Mouse (Mus musculus) ovary, postnatal 14 days (tissue): ENCODE results near the gene Foxp1.

Source experiments
- DNase-seq: peaks from one replicate; pipeline ENCODE4 v3.0.0; 2022; ENCODE audit warnings: low spot score

Gene Foxp1

GRCm38 (mm10) chr6:98991900-98992771, 530.4 kb downstream of the Foxp1 start:
- DNase-seq, result no peak

- no peak for DNase-seq
These were observed 534.9 kb downstream of the Foxp1 start for GRCm38 (mm10) chr6:98987533-98988169.

- DNase-seq, result no peak
These were observed 537.1 kb downstream of the Foxp1 start for GRCm38 (mm10) chr6:98985452-98985851.

- DNase-seq, result no peak
These were observed 537.9 kb downstream of the Foxp1 start for GRCm38 (mm10) chr6:98984626-98985025.

- DNase-seq, result no peak
These were observed 538.5 kb downstream of the Foxp1 start for GRCm38 (mm10) chr6:98984026-98984425.

GRCm38 (mm10) chr6:98983311-98983838, 539.1 kb downstream of the Foxp1 start:
- no peak for DNase-seq

GRCm38 (mm10) chr6:98981265-98981664, 541.3 kb downstream of the Foxp1 start:
- no peak for DNase-seq

- DNase-seq, result no peak
These were observed 542.1 kb downstream of the Foxp1 start for GRCm38 (mm10) chr6:98980432-98980831.

- no peak for DNase-seq
These were observed 542.5 kb downstream of the Foxp1 start for GRCm38 (mm10) chr6:98980001-98980400.

- no peak for DNase-seq
These were observed 544.7 kb downstream of the Foxp1 start for GRCm38 (mm10) chr6:98977806-98978205.

GRCm38 (mm10) chr6:98975918-98976317, 546.6 kb downstream of the Foxp1 start:
- no peak for DNase-seq

- DNase-seq, result no peak
These were observed 549.1 kb downstream of the Foxp1 start for GRCm38 (mm10) chr6:98973433-98973832.

- DNase-seq, result no peak
These were observed 550.1 kb downstream of the Foxp1 start for GRCm38 (mm10) chr6:98972404-98972803.

GRCm38 (mm10) chr6:98959333-98959732, 563.2 kb downstream of the Foxp1 start:
- no peak for DNase-seq

GRCm38 (mm10) chr6:98956522-98957169, 565.9 kb downstream of the Foxp1 start:
- DNase-seq, result no peak

- no peak for DNase-seq
These were observed 566.8 kb downstream of the Foxp1 start for GRCm38 (mm10) chr6:98955706-98956105.

GRCm38 (mm10) chr6:98954439-98954838, 568.1 kb downstream of the Foxp1 start:
- no peak for DNase-seq

- DNase-seq, result peak; percentile 36
These were observed 572.8 kb downstream of the Foxp1 start for GRCm38 (mm10) chr6:98949703-98950191.

- DNase-seq, result no peak
These were observed 573.2 kb downstream of the Foxp1 start for GRCm38 (mm10) chr6:98949286-98949685.

- no peak for DNase-seq
These were observed 574.1 kb downstream of the Foxp1 start for GRCm38 (mm10) chr6:98948153-98949141.

GRCm38 (mm10) chr6:98947486-98948152, 574.9 kb downstream of the Foxp1 start:
- no peak for DNase-seq
